Mouse (Mus musculus) frontal cortex, adult (tissue): ENCODE measurements around the gene Fam189a1.

ENCODE experiments used
- ATAC-seq: cut with Nextera tagmentation; 2 replicates; pipeline ENCODE4 v1.9.2; 2017; ENCODE audit warnings: mild to moderate bottlenecking, moderate library complexity, mixed read lengths; ENCODE audit not compliant: low TSS enrichment

Gene Fam189a1

GRCm38 (mm10) chr7:65156514-65156911, at the start of gene Fam189a1:
TSS of gene Fam189a1 (minus strand) at chr7:65156570.
- ATAC-seq: peak; percentile 77

GRCm38 (mm10) chr7:65206021-65206420, 49.7 kb upstream of the Fam189a1 start:
- no peak for ATAC-seq

- no peak for ATAC-seq
These were observed 46.3 kb upstream of the Fam189a1 start for GRCm38 (mm10) chr7:65202719-65203118.

GRCm38 (mm10) chr7:65180694-65181093, 24.3 kb upstream of the Fam189a1 start:
- no peak for ATAC-seq

- ATAC-seq: peak; percentile 55; the same call in 1 of the 2 replicates
These were observed 14.4 kb upstream of the Fam189a1 start for GRCm38 (mm10) chr7:65170762-65171161.

- no peak for ATAC-seq
These were observed 958 bp upstream of the Fam189a1 start for GRCm38 (mm10) chr7:65157031-65158025.

- peak; percentile 58 for ATAC-seq
These were observed 499 bp downstream of the Fam189a1 start for GRCm38 (mm10) chr7:65155628-65156513.

- ATAC-seq: 0 out of 2 replicates have a peak, but pooled peaks have one; percentile 20
These were observed 1.8 kb downstream of the Fam189a1 start for GRCm38 (mm10) chr7:65154576-65154975.

GRCm38 (mm10) chr7:65153846-65154245, 2.5 kb downstream of the Fam189a1 start:
- no peak for ATAC-seq

GRCm38 (mm10) chr7:65151526-65151925, 4.8 kb downstream of the Fam189a1 start:
- ATAC-seq: no peak

GRCm38 (mm10) chr7:65149040-65149439, 7.3 kb downstream of the Fam189a1 start:
- ATAC-seq: no peak

- no peak for ATAC-seq
These were observed 11.5 kb downstream of the Fam189a1 start for GRCm38 (mm10) chr7:65144881-65145280.

GRCm38 (mm10) chr7:65141907-65142698, 14.3 kb downstream of the Fam189a1 start:
- 0 out of 2 replicates have a peak, but pooled peaks have one; percentile 27 for ATAC-seq

GRCm38 (mm10) chr7:65140832-65141231, 15.5 kb downstream of the Fam189a1 start:
- peak; percentile 74; the same call in 1 of the 2 replicates for ATAC-seq

- no peak for ATAC-seq
These were observed 16.3 kb downstream of the Fam189a1 start for GRCm38 (mm10) chr7:65140099-65140498.

- peak; percentile 91 for ATAC-seq
These were observed 32.6 kb downstream of the Fam189a1 start for GRCm38 (mm10) chr7:65123766-65124165.

GRCm38 (mm10) chr7:65116903-65117302, 39.5 kb downstream of the Fam189a1 start:
- 0 out of 2 replicates have a peak, but pooled peaks have one; percentile 45 for ATAC-seq

- no peak for ATAC-seq
These were observed 41.0 kb downstream of the Fam189a1 start for GRCm38 (mm10) chr7:65115366-65115765.

- peak; percentile 94 for ATAC-seq
These were observed 44.7 kb downstream of the Fam189a1 start for GRCm38 (mm10) chr7:65111664-65112063.

GRCm38 (mm10) chr7:65105566-65105965, 50.8 kb downstream of the Fam189a1 start:
- no peak for ATAC-seq

- peak; percentile 59 for ATAC-seq
These were observed 51.3 kb downstream of the Fam189a1 start for GRCm38 (mm10) chr7:65105097-65105467.
